In the genomic region with DNA sequence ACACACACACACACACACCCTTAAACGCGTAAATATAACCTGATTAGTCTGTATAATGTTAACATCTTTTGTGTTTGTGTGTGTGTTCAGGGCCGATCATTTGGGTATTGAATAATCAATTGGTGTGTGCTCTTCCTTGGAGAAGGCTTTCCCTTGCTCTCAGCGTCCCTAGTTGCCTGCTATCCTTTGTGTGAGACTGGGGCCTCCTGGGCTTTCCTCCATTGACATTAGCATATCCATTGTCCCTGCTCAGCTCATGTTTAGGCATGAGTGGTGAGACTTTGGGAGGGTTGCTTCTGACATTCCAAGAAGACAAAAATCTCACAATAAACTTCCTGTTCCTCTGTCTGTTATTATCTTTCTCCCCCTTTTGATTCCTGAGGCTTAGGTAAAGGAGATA, we compare ENCODE assay signal across 16 mouse cellular contexts. TPM values are rescaled to one million over a fixed set of nuclear protein-coding genes. Genes with fewer than 3 reads are reported as not detected.
A peak's percentile ranks its signal among the peaks of the same experiment; 100 is the strongest.
DNase-seq lines count a peak whose midpoint lies in the region; ATAC-seq lines count a peak whose summit lies in the region.
"Had no signal": no experiment of that assay in that cellular context is flagged by ENCODE, and none has a peak within 500 bp of the region (broad histone marks: within the 10 kb centered on the region; RNA-seq: fewer than 3 reads in every experiment).

No protein-coding gene starts in this region.

- WGBS in hindbrain, embryonic 10.5 days, result 14% methylated on average over 4 of the region's 4 CpGs
- WGBS in hindbrain, embryonic 16.5 days, result 10% methylated on average over 4 of the region's 4 CpGs
- 4% methylated on average over 4 of the region's 4 CpGs for WGBS in forebrain, embryonic 14.5 days
- WGBS in midbrain, embryonic 10.5 days, result 13% methylated on average over 4 of the region's 4 CpGs
- WGBS in neural tube, embryonic 14.5 days, result 14% methylated on average over 4 of the region's 4 CpGs

- H3K27me3 ChIP-seq in hindbrain, embryonic 10.5 days (ENCODE audit: insufficient read depth, poor library complexity, severe bottlenecking), result peaks cover 27% of the 10 kb centered on the region
- H3K27me3 ChIP-seq in hindbrain, embryonic 16.5 days (replicated peaks; ENCODE audit: control insufficient read depth, insufficient read depth, low read length), result no peaks in the 10 kb centered on the region
- no peaks in the 10 kb centered on the region for H3K27me3 ChIP-seq in forebrain, embryonic 14.5 days (replicated peaks; ENCODE audit: control insufficient read depth, insufficient read depth, low read length)
- peaks cover 26% of the 10 kb centered on the region for H3K27me3 ChIP-seq in midbrain, embryonic 10.5 days (ENCODE audit: low read depth, poor library complexity, severe bottlenecking)
- H3K27me3 ChIP-seq in neural tube, embryonic 14.5 days (ENCODE audit: control insufficient read depth, insufficient read depth, low read length), result no peaks in the 10 kb centered on the region

- no peak; the same call in 1 of the 2 replicates for ATAC-seq in hindbrain, embryonic 16.5 days
- peak; percentile 94 for ATAC-seq in forebrain, embryonic 14.5 days
- peak; percentile 61; the same call in 1 of the 2 replicates for ATAC-seq in neural tube, embryonic 14.5 days (ENCODE audit: low read depth)

- peaks cover 20% of the 10 kb centered on the region for H3K4me1 ChIP-seq in hindbrain, embryonic 10.5 days (replicated peaks)
- no peaks in the 10 kb centered on the region for H3K4me1 ChIP-seq in hindbrain, embryonic 16.5 days (ENCODE audit: control insufficient read depth, insufficient read depth, low read depth, low read length)
- no peaks in the 10 kb centered on the region for H3K4me1 ChIP-seq in forebrain, embryonic 14.5 days (ENCODE audit: control insufficient read depth, insufficient read depth, low read length)
- peaks cover 31% of the 10 kb centered on the region for H3K4me1 ChIP-seq in midbrain, embryonic 10.5 days
- no peaks in the 10 kb centered on the region for H3K4me1 ChIP-seq in neural tube, embryonic 14.5 days (ENCODE audit: control insufficient read depth, insufficient read depth, low read length)
- H3K4me1 ChIP-seq: embryonic facial prominence, embryonic 13.5 days had no signal

- H3K4me3 ChIP-seq in hindbrain, embryonic 10.5 days, result no peak overlapping the region
- H3K4me3 ChIP-seq in hindbrain, embryonic 16.5 days (ENCODE audit: low read length), result no peak overlapping the region
- no peak overlapping the region for H3K4me3 ChIP-seq in forebrain, embryonic 14.5 days (ENCODE audit: low read depth, low read length)
- H3K4me3 ChIP-seq in midbrain, embryonic 10.5 days, result no peak overlapping the region
- no peak overlapping the region for H3K4me3 ChIP-seq in neural tube, embryonic 14.5 days (ENCODE audit: low read depth, low read length)
- H3K4me3 ChIP-seq: embryonic facial prominence, embryonic 13.5 days; heart, embryonic 10.5 days had no signal

- peaks cover 2% of the 10 kb centered on the region; the same call in 1 of the 2 replicates for H3K9me3 ChIP-seq in hindbrain, embryonic 10.5 days
- no peaks in the 10 kb centered on the region for H3K9me3 ChIP-seq in hindbrain, embryonic 16.5 days (ENCODE audit: control insufficient read depth, low read length)
- no peaks in the 10 kb centered on the region for H3K9me3 ChIP-seq in forebrain, embryonic 14.5 days (replicated peaks; ENCODE audit: control insufficient read depth, low read length)
- 0 out of 2 replicates have a peak, but pooled peaks cover 3% of the 10 kb centered on the region for H3K9me3 ChIP-seq in midbrain, embryonic 10.5 days (replicated peaks)
- no peaks in the 10 kb centered on the region for H3K9me3 ChIP-seq in neural tube, embryonic 14.5 days (ENCODE audit: control insufficient read depth, low read length)
- H3K9me3 ChIP-seq: embryonic facial prominence, embryonic 13.5 days; G1E; heart, embryonic 10.5 days had no signal

- no peaks in the 10 kb centered on the region for H3K36me3 ChIP-seq in hindbrain, embryonic 10.5 days
- H3K36me3 ChIP-seq in hindbrain, embryonic 16.5 days (ENCODE audit: control insufficient read depth, insufficient read depth, low read length), result no peaks in the 10 kb centered on the region
- H3K36me3 ChIP-seq in forebrain, embryonic 14.5 days (ENCODE audit: control insufficient read depth, insufficient read depth, low read length), result no peaks in the 10 kb centered on the region
- H3K36me3 ChIP-seq in midbrain, embryonic 10.5 days, result no peaks in the 10 kb centered on the region
- H3K36me3 ChIP-seq in neural tube, embryonic 14.5 days (ENCODE audit: control insufficient read depth, insufficient read depth, low read length), result no peaks in the 10 kb centered on the region
- H3K36me3 ChIP-seq: embryonic facial prominence, embryonic 13.5 days; G1E; heart, embryonic 10.5 days had no signal

- no peak overlapping the region for H3K9ac ChIP-seq in hindbrain, embryonic 16.5 days (ENCODE audit: low read depth, low read length)
- no peak overlapping the region for H3K9ac ChIP-seq in forebrain, embryonic 14.5 days (ENCODE audit: low read length)
- no peak overlapping the region for H3K9ac ChIP-seq in neural tube, embryonic 14.5 days (replicated peaks; ENCODE audit: low read depth, low read length)
- H3K9ac ChIP-seq: embryonic facial prominence, embryonic 13.5 days had no signal

- DNase-seq in hindbrain, embryonic 10.5 days (ENCODE audit: low spot score), result peak; percentile 72
- DNase-seq in forebrain, embryonic 14.5 days (ENCODE audit: low spot score), result peak; percentile 87
- DNase-seq in midbrain, embryonic 10.5 days (ENCODE audit: low spot score), result peak; percentile 68
- no peak for DNase-seq in lung, postnatal 25 days (ENCODE audit: low spot score)
- DNase-seq in thymus, postnatal 36 days, result no peak
- no peak for DNase-seq in Muller cell, postnatal 12 days (ENCODE audit: inconsistent ontology term)
- DNase-seq: cerebellum, postnatal 10 days; heart, postnatal 4 days; kidney, postnatal 25 days; thymus, adult 2 months had no signal

- H3K4me2 ChIP-seq in hindbrain, embryonic 16.5 days (ENCODE audit: low read length), result no peak overlapping the region
- no peak overlapping the region for H3K4me2 ChIP-seq in forebrain, embryonic 14.5 days (ENCODE audit: low read length)
- H3K4me2 ChIP-seq in neural tube, embryonic 14.5 days (ENCODE audit: low read depth, low read length), result no peak overlapping the region
- H3K4me2 ChIP-seq: embryonic facial prominence, embryonic 13.5 days had no signal

- peak overlapping the region; percentile 88 for H3K27ac ChIP-seq in hindbrain, embryonic 10.5 days
- no peak overlapping the region for H3K27ac ChIP-seq in hindbrain, embryonic 16.5 days (ENCODE audit: low read depth, low read length)
- no peak overlapping the region for H3K27ac ChIP-seq in forebrain, embryonic 14.5 days (ENCODE audit: low read depth, low read length)
- H3K27ac ChIP-seq in midbrain, embryonic 10.5 days (replicated peaks), result peak overlapping the region; percentile 88
- H3K27ac ChIP-seq in neural tube, embryonic 14.5 days (ENCODE audit: low read depth, low read length), result no peak overlapping the region
- H3K27ac ChIP-seq: embryonic facial prominence, embryonic 13.5 days; heart, embryonic 10.5 days; macrophage had no signal

RNA-seq across cellular contexts. Expression of gene Mtmr10, which starts 15.5 kb away (rescaled TPM):
- polyA plus RNA-seq in hindbrain, embryonic 10.5 days (2016; fragmentation: Nextera tagmentation; extraction: Ambion mirVana), result 11.9 and 13.1 TPM in 2 replicates
- polyA plus RNA-seq in hindbrain, embryonic 16.5 days (2015; fragmentation: Nextera tagmentation; extraction: Ambion mirVana), result 10.4 and 12.2 TPM in 2 replicates
- 8.5 and 8.6 TPM in 2 replicates for polyA plus RNA-seq in forebrain, embryonic 14.5 days (2014; fragmentation: Nextera tagmentation; extraction: Ambion mirVana)
- polyA plus RNA-seq in midbrain, embryonic 10.5 days (2016; fragmentation: Nextera tagmentation; extraction: Ambion mirVana), result 12.5 and 15.3 TPM in 2 replicates
- 17.7 and 20.7 TPM in 2 replicates for polyA plus RNA-seq in neural tube, embryonic 14.5 days (2014; fragmentation: Nextera tagmentation; extraction: Ambion mirVana)

Comparison
In these comparisons a context has a peak if more than half of its experiments do, and no peak if none do; other contexts are left out.
1. H3K27ac ChIP-seq: peak in hindbrain, embryonic 10.5 days (single experiment) and midbrain, embryonic 10.5 days (single experiment); none in hindbrain, embryonic 16.5 days (single experiment), forebrain, embryonic 14.5 days (single experiment) and neural tube, embryonic 14.5 days (single experiment).
2. DNase-seq: peak in hindbrain, embryonic 10.5 days (single experiment), forebrain, embryonic 14.5 days (single experiment) and midbrain, embryonic 10.5 days (single experiment); none in lung, postnatal 25 days (single experiment), thymus, postnatal 36 days (0 of 2) and Muller cell, postnatal 12 days (single experiment).